Mouse (Mus musculus) intestine, embryonic 14.5 days (tissue): ENCODE data around the gene Panx1. TPM values are rescaled to one million over a fixed set of nuclear protein-coding genes. Genes with fewer than 3 reads are reported as not detected.

Experiments
- ATAC-seq: fragments of 200-750 bp; cut with Nextera tagmentation; replicated peaks from 2 replicates; pipeline ENCODE4 v1.8.0; 2017; ENCODE audit warnings: low read depth, moderate number of reproducible peaks, moderate TSS enrichment, moderate library complexity; ENCODE audit not compliant: low FRiP score, low TSS enrichment
- DNase-seq: peaks from one replicate; pipeline ENCODE4 v3.0.0-alpha.2; 2018; ENCODE audit warnings: low spot score
- H3K27ac ChIP-seq: fragments of 300-500 bp; sonication (generic); 2 replicates; pipeline ENCODE4 v1.5.1; 2014; ENCODE audit warnings: low read depth, mild to moderate bottlenecking, control low read depth
- H3K27me3 ChIP-seq: fragments of 300-500 bp; sonication (generic); replicated peaks from 2 replicates; pipeline ENCODE4 v1.6.1; 2014; ENCODE audit warnings: low read length, control low read depth; ENCODE audit not compliant: control insufficient read depth, insufficient read depth
- H3K36me3 ChIP-seq: fragments of 300-500 bp; sonication (generic); 2 replicates; pipeline ENCODE4 v1.6.1; 2014; ENCODE audit warnings: low read length, control low read depth; ENCODE audit not compliant: control insufficient read depth, insufficient read depth
- H3K4me1 ChIP-seq: fragments of 300-500 bp; sonication (generic); replicated peaks from 2 replicates; pipeline ENCODE4 v1.6.1; 2014; ENCODE audit warnings: low read length, control low read depth, mixed read lengths; ENCODE audit not compliant: control insufficient read depth, insufficient read depth
- H3K4me2 ChIP-seq: fragments of 300-500 bp; sonication (generic); 2 replicates; pipeline ENCODE4 v1.6.1; 2014; ENCODE audit warnings: low read length
- H3K4me3 ChIP-seq: fragments of 300-500 bp; sonication (generic); 2 replicates; pipeline ENCODE4 v1.5.1; 2014; ENCODE audit warnings: low read depth, low read length, control low read depth, mixed read lengths
- H3K9ac ChIP-seq: fragments of 300-500 bp; sonication (generic); 2 replicates; pipeline ENCODE4 v1.6.1; 2014; ENCODE audit warnings: mild to moderate bottlenecking, low read length
- H3K9me3 ChIP-seq: fragments of 300-500 bp; sonication (generic); 2 replicates; pipeline ENCODE4 v1.6.1; 2016; ENCODE audit warnings: low read length, control low read depth; ENCODE audit not compliant: control insufficient read depth
- WGBS: fragments of 180-500 bp; shearing (Covaris S2); extraction: QIAGEN DNeasy Blood & Tissue Kit; methylation state at CpG from one replicate; pipeline ENCODE4 v1.1.7; 2014; 5-methylcytosine and 5-hydroxymethylcytosine counted together
- polyA plus RNA-seq: library from polyadenylated mRNA; unstranded; fragments of >200 nt; fragmentation: Nextera tagmentation; extraction: Ambion mirVana; gene quantifications from 2 replicates; pipeline ENCODE4 v1.2.1, GENCODE M21; 2014

Panx1 gene
- polyA plus RNA-seq, 1 experiment from 2014 or later: 54.5 TPM

GRCm38 (mm10) chr9:15018756-15019131 lies 26.5 kb downstream of the Panx1 start:
- WGBS: 84% methylated on average over 5 of the region's 5 CpGs
- DNase-seq: no peak
- no peak overlapping the region for H3K4me3 ChIP-seq
- H3K4me2 ChIP-seq: no peak overlapping the region
- H3K27ac ChIP-seq: no peak overlapping the region
- no peak overlapping the region for H3K9ac ChIP-seq
- H3K4me1 ChIP-seq: no peaks in the 10 kb centered on the region
- no peak for ATAC-seq
- H3K27me3 ChIP-seq: no peaks in the 10 kb centered on the region
- peaks cover 18% of the 10 kb centered on the region; the same call in 1 of the 2 replicates for H3K36me3 ChIP-seq
- no peaks in the 10 kb centered on the region for H3K9me3 ChIP-seq

- no peaks in the 10 kb centered on the region for H3K27me3 ChIP-seq
- no peak overlapping the region for H3K9ac ChIP-seq
- H3K36me3 ChIP-seq: peaks cover 18% of the 10 kb centered on the region; the same call in 1 of the 2 replicates
- no peak overlapping the region for H3K4me3 ChIP-seq
- no peaks in the 10 kb centered on the region for H3K4me1 ChIP-seq
- ATAC-seq (no peak), DNase-seq (no peak)
- no peak overlapping the region for H3K27ac ChIP-seq
- WGBS: 83% methylated on average over 18 of the region's 18 CpGs
- no peaks in the 10 kb centered on the region for H3K9me3 ChIP-seq
- H3K4me2 ChIP-seq: no peak overlapping the region
These were observed 27.2 kb downstream of the Panx1 start for GRCm38 (mm10) chr9:15017791-15018755.

- peak; percentile 83 for DNase-seq
- H3K27ac ChIP-seq: no peak overlapping the region
- no peaks in the 10 kb centered on the region for H3K4me1 ChIP-seq
- WGBS: 54% methylated on average over 7 of the region's 7 CpGs
- no peak; the same call in 1 of the 2 replicates for ATAC-seq
- no peaks in the 10 kb centered on the region for H3K9me3 ChIP-seq
- H3K4me2 ChIP-seq: no peak overlapping the region
- H3K4me3 ChIP-seq: no peak overlapping the region
- no peaks in the 10 kb centered on the region for H3K27me3 ChIP-seq
- 0 out of 2 replicates have a peak, but pooled peaks cover 8% of the 10 kb centered on the region for H3K36me3 ChIP-seq
- no peak overlapping the region for H3K9ac ChIP-seq
These were observed 29.9 kb downstream of the Panx1 start for GRCm38 (mm10) chr9:15015223-15015956.

- WGBS: 86% methylated on average over 14 of the region's 14 CpGs
- H3K9ac ChIP-seq: no peak overlapping the region
- peaks cover 25% of the 10 kb centered on the region for H3K36me3 ChIP-seq
- no peak overlapping the region for H3K27ac ChIP-seq
- DNase-seq: no peak
- no peak for ATAC-seq
- peaks cover 5% of the 10 kb centered on the region; the same call in 1 of the 2 replicates for H3K4me1 ChIP-seq
- no peak overlapping the region for H3K4me2 ChIP-seq
- H3K4me3 ChIP-seq: no peak overlapping the region
- H3K27me3 ChIP-seq: no peaks in the 10 kb centered on the region
- no peaks in the 10 kb centered on the region for H3K9me3 ChIP-seq
These were observed 37.7 kb downstream of the Panx1 start for GRCm38 (mm10) chr9:15007566-15007965.

GRCm38 (mm10) chr9:15004298-15004685 lies 41.0 kb downstream of the Panx1 start:
- no peak overlapping the region for H3K27ac ChIP-seq
- peaks cover 25% of the 10 kb centered on the region for H3K36me3 ChIP-seq
- peak overlapping the region; percentile 1; the same call in 1 of the 2 replicates for H3K4me2 ChIP-seq
- no peaks in the 10 kb centered on the region for H3K9me3 ChIP-seq
- 63% methylated on average over 9 of the region's 9 CpGs for WGBS
- no peaks in the 10 kb centered on the region for H3K4me1 ChIP-seq
- H3K27me3 ChIP-seq: no peaks in the 10 kb centered on the region
- no peak for ATAC-seq
- H3K9ac ChIP-seq: no peak overlapping the region
- no peak overlapping the region for H3K4me3 ChIP-seq
- DNase-seq: no peak

GRCm38 (mm10) chr9:15003676-15004297 lies 41.5 kb downstream of the Panx1 start:
- Histone ChIP-seq H3K4me1 (no peaks in the 10 kb centered on the region), H3K4me3 (no peak overlapping the region), H3K4me2 (peak overlapping the region; percentile 1; the same call in 1 of the 2 replicates), H3K27ac (no peak overlapping the region), H3K9me3 (no peaks in the 10 kb centered on the region), H3K36me3 (peaks cover 25% of the 10 kb centered on the region), H3K27me3 (no peaks in the 10 kb centered on the region), H3K9ac (no peak overlapping the region)
- DNase-seq (no peak), ATAC-seq (no peak)
- 33% methylated on average over 10 of the region's 10 CpGs for WGBS

- WGBS: 53% methylated on average over 6 of the region's 6 CpGs
- DNase-seq (no peak), ATAC-seq (no peak)
- H3K4me2 ChIP-seq: no peak overlapping the region
- H3K36me3 ChIP-seq: peaks cover 25% of the 10 kb centered on the region
- no peak overlapping the region for H3K27ac ChIP-seq
- H3K27me3 ChIP-seq: no peaks in the 10 kb centered on the region
- H3K9ac ChIP-seq: no peak overlapping the region
- no peaks in the 10 kb centered on the region for H3K4me1 ChIP-seq
- H3K4me3 ChIP-seq: no peak overlapping the region
- H3K9me3 ChIP-seq: no peaks in the 10 kb centered on the region
These were observed 42.2 kb downstream of the Panx1 start for GRCm38 (mm10) chr9:15002995-15003613.

- H3K4me3 ChIP-seq: no peak overlapping the region
- no peak for DNase-seq
- no peak overlapping the region for H3K9ac ChIP-seq
- H3K4me1 ChIP-seq: no peaks in the 10 kb centered on the region
- H3K9me3 ChIP-seq: no peaks in the 10 kb centered on the region
- no peaks in the 10 kb centered on the region for H3K27me3 ChIP-seq
- no peak overlapping the region for H3K27ac ChIP-seq
- no peak overlapping the region for H3K4me2 ChIP-seq
- 87% methylated on average over 9 of the region's 9 CpGs for WGBS
- no peaks in the 10 kb centered on the region for H3K36me3 ChIP-seq
- ATAC-seq: no peak
These were observed 46.5 kb downstream of the Panx1 start for GRCm38 (mm10) chr9:14998790-14999189.
